Mouse (Mus musculus) megakaryocyte progenitor cell, adult 5-6 weeks (primary cell): ENCODE measurements at regions not wholly inside any gene's neighbourhood (a gene's known extent, or its start where the extent isn't known, plus 50 kb on each side); places are given as distances from the start of the nearest gene placed in this dataset.

ENCODE experiments used
- ATAC-seq: replicated peaks from 2 replicates; pipeline ENCODE4 v1.8.0; 2016; ENCODE audit warnings: mild to moderate bottlenecking, moderate TSS enrichment, inconsistent platforms; ENCODE audit not compliant: poor library complexity

- no peak for ATAC-seq
Measured at GRCm38 (mm10) chr2:8296001-8296400, 786.6 kb upstream of the Celf2 start.

- no peak for ATAC-seq
Measured at GRCm38 (mm10) chr2:8291357-8291756, 782.0 kb upstream of the Celf2 start.

DNA sequence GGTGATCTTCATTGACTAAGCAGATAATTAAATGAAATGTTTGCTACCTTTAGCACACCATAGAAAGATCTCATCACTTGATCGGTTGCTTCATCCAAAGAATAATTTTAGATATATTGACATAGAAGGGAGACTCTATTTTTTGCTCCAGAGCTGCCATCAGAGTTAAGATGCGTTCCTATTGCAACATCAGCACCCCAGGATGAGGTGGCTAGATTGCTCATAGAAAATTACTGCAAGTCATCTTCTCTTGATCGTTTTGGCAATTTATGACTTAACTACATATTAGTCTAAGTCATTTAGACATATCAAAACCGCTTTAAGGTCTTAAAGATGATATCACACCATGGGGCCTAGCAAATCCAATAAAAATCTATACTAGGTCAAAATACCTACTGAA is 778.0 kb upstream of the Celf2 start:
- ATAC-seq: no peak

DNA sequence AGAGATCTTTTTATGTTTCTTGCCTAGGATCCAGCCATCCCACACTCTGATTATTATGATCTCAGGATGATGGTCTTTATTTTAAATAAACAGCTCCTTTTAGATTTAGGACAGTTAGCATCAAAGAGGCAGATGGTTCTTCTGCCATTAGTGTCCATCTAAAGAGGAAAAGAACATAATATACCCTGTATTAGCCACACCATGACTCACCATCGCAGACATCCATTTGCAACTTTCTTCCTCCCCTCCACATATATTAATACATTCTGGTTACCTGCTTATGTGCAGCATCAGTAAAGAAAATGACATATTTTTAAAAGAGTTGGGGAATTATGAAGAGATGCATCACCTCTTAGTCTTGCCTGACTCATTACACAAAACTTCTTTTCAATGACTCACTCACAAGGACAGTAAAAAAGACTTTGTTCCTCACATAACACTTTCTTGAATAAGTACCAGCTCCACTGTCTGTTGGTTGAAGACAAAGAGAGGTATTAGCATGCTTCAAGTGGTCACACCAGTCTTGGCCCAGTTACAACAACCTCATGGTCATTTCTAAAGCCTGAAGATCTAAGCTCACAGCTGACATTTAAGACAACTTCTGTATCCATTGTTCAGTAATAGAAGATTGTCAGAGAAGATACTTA is 766.9 kb upstream of the Celf2 start:
- no peak for ATAC-seq
